Mouse (Mus musculus) MEL (cell line): ENCODE data around the gene Psap.

Source experiments
- CTCF ChIP-seq, 3 experiments: IDR thresholded peaks in 2 of 3; conservative IDR thresholded peaks in 1 of 3; 2 replicates each; pipeline ENCODE4 v1.5.1; 2011 to 2012; ENCODE audit warnings: low read length in 3 of 3, low read depth in 2 of 3, mild to moderate bottlenecking in 2 of 3, improper control_type of control experiment in 1 of 3, inconsistent platforms in 1 of 3, mixed read lengths in 1 of 3, moderate library complexity in 1 of 3; ENCODE audit not compliant: control insufficient read depth in 1 of 3, insufficient read depth in 1 of 3, poor library complexity in 1 of 3, severe bottlenecking in 1 of 3
- ELF1 ChIP-seq: IDR thresholded peaks from 2 replicates; pipeline ENCODE4 v1.6.1; 2014; ENCODE audit warnings: low read depth, mild to moderate bottlenecking, inconsistent platforms, low read length, improper control_type of control experiment, moderate library complexity
- ZMIZ1 ChIP-seq: IDR thresholded peaks from 2 replicates; pipeline ENCODE4 v1.6.1; 2012; ENCODE audit warnings: low read depth, mild to moderate bottlenecking, inconsistent platforms, low read length, improper control_type of control experiment, moderate library complexity

- TF ChIP-seq CTCF (IDR thresholded peaks at IDR 0.05 in 2 of 3, conservative IDR thresholded peaks at IDR 0.05 in 1 of 3; ENCODE audit: control insufficient read depth in 1 of 3, insufficient read depth in 1 of 3, low read depth in 2 of 3, low read length in 3 of 3, poor library complexity in 1 of 3, severe bottlenecking in 1 of 3) (no peak), ZMIZ1 (peak; percentile 84), ELF1 (no peak)
Observed at GRCm38 (mm10) chr10:60277207-60278005, at the start of gene Psap.
